Mouse (Mus musculus) kidney, embryonic 14.5 days (tissue): ENCODE results near the gene Mex3d. TPM values are rescaled to one million over a fixed set of nuclear protein-coding genes. Genes with fewer than 3 reads are reported as not detected.

Experiments
- ATAC-seq: fragments of 200-750 bp; cut with Nextera tagmentation; 2 replicates; pipeline ENCODE4 v1.8.0; 2017; ENCODE audit warnings: moderate number of reproducible peaks, mild to moderate bottlenecking, moderate TSS enrichment, moderate library complexity; ENCODE audit not compliant: low FRiP score, low TSS enrichment
- H3K27ac ChIP-seq: fragments of 300-500 bp; sonication (generic); 2 replicates; pipeline ENCODE4 v1.5.1; 2014; ENCODE audit warnings: low read depth, mild to moderate bottlenecking, low read length, moderate library complexity, mixed read lengths
- H3K27me3 ChIP-seq: fragments of 300-500 bp; sonication (generic); 2 replicates; pipeline ENCODE4 v1.6.1; 2014; ENCODE audit warnings: mild to moderate bottlenecking, low read length; ENCODE audit not compliant: control insufficient read depth, insufficient read depth
- H3K36me3 ChIP-seq: fragments of 300-500 bp; sonication (generic); 2 replicates; pipeline ENCODE4 v1.6.1; 2014; ENCODE audit warnings: low read length, mixed read lengths; ENCODE audit not compliant: control insufficient read depth, insufficient read depth
- H3K4me1 ChIP-seq: fragments of 300-500 bp; sonication (generic); 2 replicates; pipeline ENCODE4 v1.6.1; 2014; ENCODE audit warnings: low read length, mixed read lengths; ENCODE audit not compliant: control insufficient read depth, insufficient read depth
- H3K4me2 ChIP-seq: fragments of 300-500 bp; sonication (generic); replicated peaks from 2 replicates; pipeline ENCODE4 v1.6.1; 2014; ENCODE audit warnings: low read depth, mild to moderate bottlenecking, low read length
- H3K4me3 ChIP-seq: fragments of 300-500 bp; sonication (generic); 2 replicates; pipeline ENCODE4 v1.5.1; 2014; ENCODE audit warnings: mild to moderate bottlenecking, low read length
- H3K9ac ChIP-seq: fragments of 300-500 bp; sonication (generic); 2 replicates; pipeline ENCODE4 v1.6.1; 2014; ENCODE audit warnings: low read depth, mild to moderate bottlenecking, low read length, moderate library complexity
- H3K9me3 ChIP-seq: fragments of 300-500 bp; sonication (generic); 2 replicates; pipeline ENCODE4 v1.6.1; 2016; ENCODE audit warnings: low read length; ENCODE audit not compliant: control insufficient read depth
- WGBS: fragments of 180-500 bp; shearing (Covaris S2); extraction: QIAGEN DNeasy Blood & Tissue Kit; methylation state at CpG from one replicate; pipeline ENCODE4 v1.1.7; 2014; 5-methylcytosine and 5-hydroxymethylcytosine counted together
- polyA plus RNA-seq: library from polyadenylated mRNA; unstranded; fragments of >200 nt; fragmentation: Nextera tagmentation; extraction: Ambion mirVana; gene quantifications from 2 replicates; pipeline ENCODE4 v1.2.1, GENCODE M21; 2014

Gene Mex3d
- polyA plus RNA-seq, 1 experiment from 2014 or later, result 8.7 TPM

DNA sequence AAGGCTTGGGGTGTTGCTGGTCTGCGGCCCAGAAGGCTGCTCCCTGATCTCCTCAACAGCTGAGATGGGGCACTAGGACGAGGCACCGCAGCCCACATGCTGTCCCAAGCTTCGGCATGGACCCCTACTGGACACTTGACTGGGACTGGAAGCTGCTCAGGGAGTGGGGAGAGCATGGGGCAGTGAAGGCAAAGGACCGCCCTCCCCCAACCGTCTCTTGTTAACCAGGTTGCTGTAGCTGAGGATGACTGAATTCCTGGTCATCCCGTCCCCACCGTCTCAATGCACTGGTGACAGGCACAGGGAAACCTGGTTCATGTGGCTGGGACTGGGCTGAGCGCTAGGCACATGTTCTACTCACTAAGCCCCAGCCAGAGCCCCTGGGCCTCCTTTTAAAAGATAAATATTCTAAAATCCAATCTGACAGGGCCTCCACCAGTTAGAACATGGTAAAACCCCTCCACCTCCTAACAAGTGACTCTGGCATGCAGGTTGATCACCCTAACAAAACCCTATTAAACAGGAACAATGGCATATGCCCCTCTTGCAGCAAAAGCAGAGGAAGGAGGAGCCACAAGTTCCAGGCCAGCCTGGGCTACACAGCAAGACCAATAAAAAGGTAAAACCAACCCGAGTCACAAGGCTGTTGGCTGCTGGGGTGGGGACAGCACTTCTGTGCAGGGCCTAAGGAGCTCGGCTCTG lies 9.5 kb upstream of the Mex3d start:
- peaks cover 19% of the 10 kb centered on the region for H3K4me1 ChIP-seq
- H3K27ac ChIP-seq, result 0 out of 2 replicates have a peak overlapping the region, but pooled peaks have one; percentile 24
- H3K4me3 ChIP-seq, result peak overlapping the region; percentile 77
- no peak for ATAC-seq
- H3K27me3 ChIP-seq, result no peaks in the 10 kb centered on the region
- peak overlapping the region; percentile 98 for H3K9ac ChIP-seq
- no peaks in the 10 kb centered on the region for H3K9me3 ChIP-seq
- H3K4me2 ChIP-seq, result peak overlapping the region; percentile 59
- 92% methylated on average over 11 of the region's 11 CpGs for WGBS
- H3K36me3 ChIP-seq, result peaks cover 59% of the 10 kb centered on the region

- H3K4me1 ChIP-seq, result peaks cover 16% of the 10 kb centered on the region
- H3K9ac ChIP-seq, result no peak overlapping the region
- no peak for ATAC-seq
- no peak overlapping the region for H3K4me3 ChIP-seq
- WGBS, result 94% methylated on average over 35 of the region's 35 CpGs
- H3K4me2 ChIP-seq, result no peak overlapping the region
- H3K9me3 ChIP-seq, result no peaks in the 10 kb centered on the region
- no peak overlapping the region for H3K27ac ChIP-seq
- peaks cover 64% of the 10 kb centered on the region for H3K36me3 ChIP-seq
- no peaks in the 10 kb centered on the region for H3K27me3 ChIP-seq
Measured at GRCm38 (mm10) chr10:80395025-80395627, 7.7 kb upstream of the Mex3d start.

- H3K4me2 ChIP-seq, result no peak overlapping the region
- no peak overlapping the region for H3K4me3 ChIP-seq
- H3K4me1 ChIP-seq, result peaks cover 22% of the 10 kb centered on the region
- H3K27me3 ChIP-seq, result no peaks in the 10 kb centered on the region
- H3K27ac ChIP-seq, result no peak overlapping the region
- ATAC-seq, result no peak
- peaks cover 64% of the 10 kb centered on the region for H3K36me3 ChIP-seq
- 91% methylated on average over 5 of the region's 5 CpGs for WGBS
- H3K9ac ChIP-seq, result no peak overlapping the region
- H3K9me3 ChIP-seq, result no peaks in the 10 kb centered on the region
Measured at GRCm38 (mm10) chr10:80392687-80393086, 5.2 kb upstream of the Mex3d start.

- no peaks in the 10 kb centered on the region for H3K9me3 ChIP-seq
- H3K36me3 ChIP-seq, result peaks cover 51% of the 10 kb centered on the region
- no peak overlapping the region for H3K27ac ChIP-seq
- H3K27me3 ChIP-seq, result no peaks in the 10 kb centered on the region
- no peak for ATAC-seq
- WGBS, result 85% methylated on average over 9 of the region's 9 CpGs
- no peak overlapping the region for H3K4me2 ChIP-seq
- no peak overlapping the region for H3K9ac ChIP-seq
- no peak overlapping the region for H3K4me3 ChIP-seq
- peaks cover 12% of the 10 kb centered on the region for H3K4me1 ChIP-seq
Measured at GRCm38 (mm10) chr10:80390697-80391096, 3.2 kb upstream of the Mex3d start.

DNA sequence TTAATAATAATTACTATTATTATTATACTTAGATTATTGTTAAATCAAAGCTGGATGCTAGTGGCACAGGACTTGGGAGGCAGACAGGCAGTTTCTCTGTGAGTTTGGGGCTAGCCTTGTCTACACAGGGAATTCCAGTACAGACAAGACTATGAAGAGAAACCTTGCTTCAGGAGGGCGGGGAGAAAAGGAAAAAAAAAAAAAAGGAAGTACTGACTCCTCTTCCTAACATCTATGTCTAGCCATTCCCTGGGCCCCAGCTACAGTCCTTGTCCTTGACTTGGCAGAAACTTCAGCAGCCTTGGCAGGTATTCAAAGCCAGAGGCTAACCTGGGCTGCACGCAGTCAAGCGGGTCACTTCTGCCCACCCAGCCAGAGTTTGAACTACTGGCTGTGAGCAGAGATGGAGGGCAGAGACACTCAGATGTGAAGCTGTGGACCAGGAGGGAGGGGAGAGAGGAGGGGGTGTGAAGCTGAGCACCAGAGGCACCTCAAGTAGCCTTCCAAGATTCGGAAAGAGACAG lies 1.8 kb upstream of the Mex3d start:
- no peak overlapping the region for H3K4me3 ChIP-seq
- H3K27me3 ChIP-seq, result no peaks in the 10 kb centered on the region
- H3K9ac ChIP-seq, result no peak overlapping the region
- no peak for ATAC-seq
- no peak overlapping the region for H3K27ac ChIP-seq
- no peaks in the 10 kb centered on the region for H3K9me3 ChIP-seq
- peaks cover 46% of the 10 kb centered on the region for H3K36me3 ChIP-seq
- H3K4me1 ChIP-seq, result peaks cover 25% of the 10 kb centered on the region
- no peak overlapping the region for H3K4me2 ChIP-seq
- 81% methylated on average over 4 of the region's 4 CpGs for WGBS

DNA sequence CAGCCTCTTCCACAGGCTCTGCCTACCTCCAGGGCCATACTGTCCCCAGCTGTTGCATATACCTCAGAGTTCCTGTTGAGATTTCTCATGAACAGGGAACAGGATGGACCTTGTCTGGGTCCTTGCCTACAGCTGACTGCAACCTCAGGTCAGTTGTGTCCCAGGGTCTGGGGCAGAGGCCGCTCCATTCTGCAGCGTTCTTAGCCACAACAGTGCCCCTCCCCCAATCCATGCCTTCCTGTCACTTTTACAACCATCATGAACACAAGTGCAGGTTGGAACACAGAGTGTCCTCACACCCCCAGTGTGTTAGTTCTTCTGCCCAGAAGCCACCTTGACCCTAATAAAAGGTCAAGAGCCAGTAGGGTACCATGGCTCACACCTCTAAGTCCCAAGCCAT lies 1.3 kb upstream of the Mex3d start:
- H3K27ac ChIP-seq, result no peak overlapping the region
- no peaks in the 10 kb centered on the region for H3K9me3 ChIP-seq
- no peak for ATAC-seq
- H3K36me3 ChIP-seq, result peaks cover 46% of the 10 kb centered on the region
- 0 out of 2 replicates have a peak overlapping the region, but pooled peaks have one; percentile 97 for H3K9ac ChIP-seq
- H3K4me2 ChIP-seq, result no peak overlapping the region
- no peak overlapping the region for H3K4me3 ChIP-seq
- H3K4me1 ChIP-seq, result peaks cover 29% of the 10 kb centered on the region
- WGBS, result 13% methylated on average over 2 of the region's 2 CpGs
- no peaks in the 10 kb centered on the region for H3K27me3 ChIP-seq

- WGBS, result under 1% methylated on average over 81 of the region's 94 CpGs
- H3K36me3 ChIP-seq, result peaks cover 46% of the 10 kb centered on the region
- peak; percentile 2 for ATAC-seq
- H3K9ac ChIP-seq, result peak overlapping the region; percentile 97
- H3K4me3 ChIP-seq, result peak overlapping the region; percentile 90
- H3K4me2 ChIP-seq, result peak overlapping the region; percentile 94
- no peaks in the 10 kb centered on the region for H3K9me3 ChIP-seq
- H3K4me1 ChIP-seq, result peaks cover 33% of the 10 kb centered on the region
- H3K27me3 ChIP-seq, result no peaks in the 10 kb centered on the region
- peak overlapping the region; percentile 85 for H3K27ac ChIP-seq
Measured at GRCm38 (mm10) chr10:80386735-80387471, 556 bp downstream of the Mex3d start.

DNA sequence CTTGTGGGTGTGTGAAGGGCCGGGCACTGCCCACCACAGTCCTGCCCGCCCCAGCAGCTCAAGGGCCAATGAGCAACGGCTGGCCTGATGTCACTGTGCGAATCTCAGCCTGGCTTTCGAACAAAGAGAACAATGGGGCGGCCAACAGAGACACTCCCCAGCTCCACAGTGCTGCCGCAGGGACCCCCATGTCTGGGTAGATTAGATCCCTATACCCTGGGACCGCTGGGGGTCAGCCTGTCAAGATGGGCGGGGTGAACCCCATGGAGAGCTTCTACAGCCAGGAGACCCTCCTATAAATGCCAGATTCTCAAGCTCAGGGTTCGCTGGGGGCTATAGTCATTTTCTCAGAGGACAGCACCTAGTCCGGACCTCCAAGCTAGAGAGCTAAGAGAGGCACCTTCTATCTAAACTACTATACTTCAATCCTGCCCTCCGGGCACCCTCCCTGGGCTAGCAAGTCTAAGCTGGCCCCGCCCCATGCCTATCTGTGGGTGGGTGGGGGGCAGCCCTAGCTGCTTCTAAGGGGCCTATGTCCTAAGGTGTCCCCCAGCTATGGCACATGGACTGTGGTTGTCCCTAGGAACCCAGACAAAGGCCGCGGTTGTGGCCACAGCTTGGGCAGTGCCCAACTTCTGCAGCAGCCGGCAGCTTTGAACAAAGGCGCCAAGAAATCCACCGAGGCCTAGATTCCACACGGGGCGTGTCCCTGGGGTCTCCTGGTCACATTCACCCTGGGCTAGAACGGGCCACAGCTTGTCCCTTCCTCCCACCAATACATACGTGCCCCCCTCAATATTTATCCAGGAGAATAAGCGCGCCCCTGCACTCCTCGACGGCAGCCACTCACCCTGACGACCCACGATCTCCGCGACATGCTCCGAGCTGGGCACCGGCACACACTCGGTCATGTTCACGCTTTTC lies 1.4 kb downstream of the Mex3d start:
- Histone ChIP-seq H3K9ac (peak overlapping the region; percentile 97), H3K27ac (peak overlapping the region; percentile 85), H3K27me3 (no peaks in the 10 kb centered on the region), H3K4me2 (peak overlapping the region; percentile 94), H3K4me1 (peaks cover 33% of the 10 kb centered on the region), H3K36me3 (peaks cover 46% of the 10 kb centered on the region), H3K4me3 (peak overlapping the region; percentile 90), H3K9me3 (no peaks in the 10 kb centered on the region)
- ATAC-seq, result peak; percentile 41
- WGBS, result 2% methylated on average over 34 of the region's 34 CpGs
